Mouse (Mus musculus): ENCODE data around the gene Esr1. TPM values are rescaled to one million over a fixed set of nuclear protein-coding genes. Genes with fewer than 3 reads are reported as not detected.
"Not testable (repeated sequence)": the region's sequence is repeated elsewhere in the genome, so short reads cannot be mapped to it uniquely, and the experiment has no call there.

Esr1 gene
- polyA plus RNA-seq, 1 experiment from 2014 or later, result 0.12 TPM

DNA sequence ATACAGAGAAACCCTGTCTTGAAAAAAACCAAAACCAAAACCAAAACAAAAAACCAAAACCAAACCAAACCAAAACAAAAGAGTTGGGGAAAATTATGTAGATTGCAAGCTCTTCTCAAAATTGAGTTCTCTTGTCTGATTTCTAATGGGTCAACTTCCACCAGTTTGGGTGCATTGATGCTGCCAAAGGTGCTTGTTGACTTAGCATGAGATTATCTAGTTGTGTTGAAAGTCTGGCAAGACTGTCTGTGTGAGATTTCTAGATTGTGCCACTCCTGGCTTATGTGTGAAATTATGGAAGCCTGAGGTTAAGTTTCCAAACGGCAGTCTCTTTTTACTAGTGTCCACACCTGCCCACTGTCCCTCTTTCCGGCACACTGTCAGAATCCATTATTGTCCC is 55.6 kb downstream of the Esr1 start:
- no peak for ATAC-seq
- Histone ChIP-seq H3K9ac (replicated peaks) (no peak overlapping the region), H3K4me3 (replicated peaks) (no peak overlapping the region), H3K36me3 (no peaks in the 10 kb centered on the region), H3K27ac (no peak overlapping the region), H3K9me3 (no peaks in the 10 kb centered on the region), H3K4me1 (replicated peaks) (no peaks in the 10 kb centered on the region), H3K27me3 (no peaks in the 10 kb centered on the region), H3K4me2 (replicated peaks) (no peak overlapping the region)
- WGBS, result 91% methylated on average over 2 of the region's 2 CpGs

DNA sequence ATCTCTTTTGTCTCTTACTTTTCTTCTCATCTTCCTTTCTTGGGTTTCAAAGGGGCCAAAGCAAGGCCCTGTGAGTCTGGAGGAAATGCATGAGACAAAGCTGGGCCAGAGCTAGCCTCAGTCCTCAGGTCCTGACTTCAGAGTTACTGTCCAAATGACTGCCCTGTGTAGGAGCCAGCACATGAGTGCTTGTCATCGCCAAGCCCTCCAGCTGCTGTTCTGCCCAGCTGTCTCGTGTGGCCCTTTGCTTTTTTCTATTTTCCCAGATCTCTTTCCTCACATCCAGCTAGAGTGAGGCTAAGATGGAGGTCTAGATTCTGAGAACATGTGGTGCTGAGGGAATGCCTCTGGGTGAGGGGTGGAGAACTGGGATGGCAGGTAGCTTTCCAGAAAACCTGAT is 58.7 kb downstream of the Esr1 start:
- no peak for ATAC-seq
- H3K9me3 ChIP-seq, result no peaks in the 10 kb centered on the region

DNA sequence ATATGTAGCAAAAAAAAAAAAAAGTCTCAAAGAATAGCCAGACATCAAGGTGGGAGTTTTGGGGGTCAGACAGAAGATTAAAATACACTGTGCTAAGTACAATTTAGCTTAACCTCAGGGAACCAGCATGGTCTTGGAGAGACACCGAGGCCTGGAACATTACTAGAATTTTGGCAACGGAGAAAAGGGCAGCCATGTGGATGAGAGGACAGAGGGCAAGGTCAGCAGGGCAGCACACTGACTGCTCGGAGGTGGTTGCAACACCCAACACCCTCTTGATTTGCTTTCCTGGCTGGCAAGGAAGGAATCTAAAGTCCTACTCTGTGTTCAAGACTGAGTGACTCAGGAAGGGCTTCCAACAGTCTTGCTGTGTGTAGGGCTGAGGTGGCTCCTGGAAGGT is 60.5 kb downstream of the Esr1 start:
- Histone ChIP-seq H3K4me3 (replicated peaks) (no peak overlapping the region), H3K4me2 (replicated peaks) (no peak overlapping the region), H3K9me3 (no peaks in the 10 kb centered on the region), H3K4me1 (replicated peaks) (no peaks in the 10 kb centered on the region), H3K27ac (no peak overlapping the region), H3K36me3 (no peaks in the 10 kb centered on the region), H3K27me3 (no peaks in the 10 kb centered on the region), H3K9ac (replicated peaks) (no peak overlapping the region)
- ATAC-seq, result no peak
- WGBS, result 90% methylated on average over 3 of the region's 3 CpGs

More for the DNA sequence above, 58.7 kb downstream of the Esr1 start:
- Histone ChIP-seq H3K4me2 (replicated peaks) (no peak overlapping the region), H3K4me1 (replicated peaks) (no peaks in the 10 kb centered on the region), H3K9ac (replicated peaks) (no peak overlapping the region), H3K36me3 (no peaks in the 10 kb centered on the region), H3K27me3 (no peaks in the 10 kb centered on the region), H3K27ac (no peak overlapping the region), H3K4me3 (replicated peaks) (no peak overlapping the region)
- WGBS, result 80% methylated on average over 2 of the region's 2 CpGs

DNA sequence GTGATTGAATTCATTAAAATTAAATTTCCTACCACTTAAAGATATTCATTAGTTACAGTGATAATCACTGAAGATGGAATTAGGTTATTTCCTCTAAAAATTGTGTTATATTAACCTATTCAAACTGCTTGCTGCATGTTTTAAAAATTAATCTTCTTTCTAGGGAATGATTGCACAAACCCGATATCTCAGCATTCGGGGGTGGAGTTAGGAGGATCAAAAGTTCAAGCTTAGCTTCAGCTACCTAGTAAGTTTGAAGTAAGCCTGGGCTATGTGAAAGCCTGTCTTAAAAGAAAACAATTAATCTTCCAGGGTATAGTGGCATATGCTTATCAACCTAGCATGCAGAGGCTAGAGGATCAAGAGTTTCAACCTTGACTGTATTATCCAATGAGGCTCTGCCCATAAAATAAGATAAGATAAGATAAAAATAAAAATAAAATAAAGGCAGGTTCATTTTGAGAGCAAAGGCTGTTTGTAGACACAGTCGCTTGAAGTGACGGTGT is 62.0 kb downstream of the Esr1 start:
- Histone ChIP-seq H3K4me2 (replicated peaks) (no peak overlapping the region), H3K27me3 (no peaks in the 10 kb centered on the region), H3K36me3 (no peaks in the 10 kb centered on the region), H3K4me3 (replicated peaks) (no peak overlapping the region), H3K9me3 (no peaks in the 10 kb centered on the region), H3K9ac (replicated peaks) (no peak overlapping the region), H3K4me1 (replicated peaks) (no peaks in the 10 kb centered on the region), H3K27ac (no peak overlapping the region)
- WGBS, result 90% methylated on average over 4 of the region's 4 CpGs
- no peak for ATAC-seq

DNA sequence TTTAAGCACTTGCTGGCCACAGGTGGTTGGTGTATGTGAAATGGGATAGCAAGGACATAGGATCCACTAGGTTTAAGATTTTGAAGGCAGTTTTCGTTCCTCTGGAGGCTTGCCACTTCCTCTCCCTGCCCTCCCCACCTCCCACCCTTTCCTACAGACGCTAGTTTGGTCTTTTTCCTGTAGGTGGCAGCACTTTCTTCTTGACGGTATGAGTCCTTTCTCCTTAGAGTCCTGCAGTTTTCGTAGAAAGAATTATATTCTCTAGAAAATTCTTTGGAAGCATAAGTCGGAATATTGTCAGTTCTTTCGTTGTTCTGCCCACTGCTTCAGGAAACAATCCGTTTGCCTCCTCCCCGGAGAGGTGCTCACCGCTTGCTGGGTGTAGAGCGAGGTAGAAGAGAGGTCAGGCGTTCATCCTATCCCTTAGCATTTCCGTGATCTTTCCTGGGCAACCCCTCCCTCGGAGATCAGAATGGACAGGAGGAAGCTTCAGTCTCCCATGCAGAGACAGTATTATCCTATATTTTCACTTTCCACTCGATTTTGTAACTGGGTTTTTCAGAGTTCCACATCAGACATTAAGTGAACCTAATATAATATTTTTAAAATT is 63.7 kb downstream of the Esr1 start:
- H3K4me2 ChIP-seq (replicated peaks), result peak overlapping the region; percentile 38
- WGBS, result 26% methylated on average over 14 of the region's 14 CpGs
- not testable (repeated sequence) for H3K27me3 ChIP-seq; H3K36me3 ChIP-seq; H3K9me3 ChIP-seq; H3K27ac ChIP-seq; H3K4me1 ChIP-seq (replicated peaks); H3K9ac ChIP-seq (replicated peaks); H3K4me3 ChIP-seq (replicated peaks)
- ATAC-seq, result peak; percentile 69

DNA sequence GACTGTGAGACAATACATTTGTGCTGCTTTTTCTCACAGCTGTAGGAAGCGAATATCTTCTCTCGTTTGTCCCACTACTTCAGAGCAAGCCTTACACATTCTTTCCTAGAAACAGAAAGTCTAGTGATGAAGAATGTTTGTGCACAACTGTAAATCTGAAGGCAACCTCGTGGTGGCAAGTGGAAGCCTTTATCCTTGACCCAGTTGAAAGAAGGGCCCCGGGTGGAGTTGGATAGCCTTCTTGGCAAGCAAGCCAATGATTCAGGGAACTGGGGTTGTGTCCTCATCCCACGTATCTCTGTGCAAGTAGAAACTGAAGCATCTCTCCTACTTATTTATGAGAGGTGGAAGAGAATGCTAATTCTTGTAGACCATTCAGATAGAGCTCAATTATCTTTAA is 71.7 kb downstream of the Esr1 start:
- Histone ChIP-seq H3K36me3 (no peaks in the 10 kb centered on the region), H3K4me2 (replicated peaks) (no peak overlapping the region), H3K4me3 (replicated peaks) (no peak overlapping the region), H3K9me3 (no peaks in the 10 kb centered on the region), H3K9ac (replicated peaks) (no peak overlapping the region), H3K27me3 (no peaks in the 10 kb centered on the region), H3K27ac (no peak overlapping the region), H3K4me1 (replicated peaks) (no peaks in the 10 kb centered on the region)
- 89% methylated on average over 5 of the region's 5 CpGs for WGBS
- no peak for ATAC-seq

DNA sequence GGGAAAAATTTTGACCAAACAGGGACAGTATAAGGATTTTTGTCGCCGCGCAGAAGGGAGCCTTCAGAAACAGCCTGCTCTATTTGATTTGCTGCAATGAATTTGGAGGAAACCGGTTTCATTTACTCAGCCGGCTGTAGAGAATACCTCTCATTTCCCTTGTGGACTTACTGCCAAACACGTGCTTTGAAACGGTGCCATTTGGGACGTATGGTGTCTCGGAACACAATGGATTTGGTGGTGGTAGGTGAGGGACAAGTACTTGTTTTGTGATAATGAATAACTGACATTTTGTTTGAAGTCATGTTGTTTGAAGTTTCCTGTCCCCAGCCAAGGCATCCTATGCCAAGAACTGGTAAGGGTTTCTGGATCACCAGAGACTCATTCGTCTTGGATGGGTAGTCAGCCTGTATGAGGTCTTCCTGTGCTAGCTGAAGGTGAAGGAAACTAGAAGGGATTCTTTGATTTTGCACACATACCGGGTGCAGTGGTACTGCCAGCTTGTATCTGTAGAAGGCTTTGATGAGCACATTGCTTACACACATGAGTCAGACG is 72.4 kb downstream of the Esr1 start:
- WGBS, result 94% methylated on average over 12 of the region's 12 CpGs
- ATAC-seq, result no peak

DNA sequence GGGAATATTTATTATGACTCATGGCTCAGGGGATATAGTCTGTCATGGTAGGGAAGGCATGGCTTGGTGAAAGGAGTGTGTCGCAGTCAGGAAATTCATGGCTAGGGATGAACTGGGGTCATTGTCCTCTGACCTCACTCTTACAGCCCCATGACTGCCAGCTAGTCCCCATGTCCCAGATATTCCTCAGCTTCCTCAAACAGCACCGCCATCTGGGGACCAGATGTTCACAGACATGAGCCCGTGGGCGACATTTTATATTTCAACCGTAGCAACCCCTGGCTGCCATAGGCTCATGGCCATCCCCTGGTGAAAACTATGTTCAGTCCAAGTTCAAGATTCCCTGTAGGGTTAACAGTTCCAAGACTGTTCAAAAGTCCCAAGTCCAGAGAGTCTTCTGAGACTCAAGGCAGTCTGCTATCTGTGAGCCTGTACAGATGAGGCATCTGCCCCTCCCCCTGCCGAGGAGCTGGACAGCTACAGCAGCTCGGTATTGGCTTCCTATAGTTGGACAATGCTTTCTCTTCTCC is 83.0 kb downstream of the Esr1 start:
- Histone ChIP-seq H3K4me1 (replicated peaks) (no peaks in the 10 kb centered on the region), H3K9ac (replicated peaks) (no peak overlapping the region), H3K9me3 (no peaks in the 10 kb centered on the region), H3K27ac (no peak overlapping the region), H3K36me3 (no peaks in the 10 kb centered on the region), H3K4me2 (replicated peaks) (no peak overlapping the region), H3K4me3 (replicated peaks) (no peak overlapping the region), H3K27me3 (no peaks in the 10 kb centered on the region)
- WGBS, result 89% methylated on average over 7 of the region's 7 CpGs
- ATAC-seq, result no peak

More for the DNA sequence above, 72.4 kb downstream of the Esr1 start:
- Histone ChIP-seq H3K27me3 (no peaks in the 10 kb centered on the region), H3K4me1 (replicated peaks) (no peaks in the 10 kb centered on the region), H3K4me3 (replicated peaks) (no peak overlapping the region), H3K4me2 (replicated peaks) (no peak overlapping the region), H3K9ac (replicated peaks) (no peak overlapping the region), H3K27ac (no peak overlapping the region), H3K36me3 (no peaks in the 10 kb centered on the region), H3K9me3 (no peaks in the 10 kb centered on the region)

DNA sequence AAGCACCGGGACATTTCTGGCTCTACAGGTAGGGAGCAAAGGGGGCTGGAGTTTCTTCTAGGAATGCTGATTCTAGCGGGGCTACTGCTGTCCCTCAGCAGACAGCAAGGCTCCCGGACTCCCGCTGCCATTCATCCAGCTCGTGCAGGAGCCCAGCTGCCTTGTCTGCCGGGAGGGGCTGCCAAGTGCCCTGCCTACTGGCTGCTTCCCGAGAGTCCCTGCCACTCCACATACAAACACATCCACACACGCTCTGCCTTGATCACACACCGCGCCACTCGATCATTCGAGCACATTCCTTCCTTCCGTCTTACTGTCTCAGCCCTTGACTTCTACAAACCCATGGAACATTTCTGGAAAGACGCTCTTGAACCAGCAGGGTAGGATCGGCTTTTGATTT is 98.5 kb downstream of the Esr1 start:
- H3K9ac ChIP-seq (replicated peaks), result peak overlapping the region; percentile 45
- H3K27ac ChIP-seq, result no peak overlapping the region
- H3K4me1 ChIP-seq (replicated peaks), result peaks cover 19% of the 10 kb centered on the region
- H3K4me2 ChIP-seq (replicated peaks), result peak overlapping the region; percentile 58
- H3K4me3 ChIP-seq (replicated peaks), result peak overlapping the region; percentile 35
- H3K36me3 ChIP-seq, result no peaks in the 10 kb centered on the region
- H3K9me3 ChIP-seq, result no peaks in the 10 kb centered on the region
- H3K27me3 ChIP-seq, result peaks cover 49% of the 10 kb centered on the region
- WGBS, result 2% methylated on average over 15 of the region's 15 CpGs
- peak; percentile 67 for ATAC-seq

DNA sequence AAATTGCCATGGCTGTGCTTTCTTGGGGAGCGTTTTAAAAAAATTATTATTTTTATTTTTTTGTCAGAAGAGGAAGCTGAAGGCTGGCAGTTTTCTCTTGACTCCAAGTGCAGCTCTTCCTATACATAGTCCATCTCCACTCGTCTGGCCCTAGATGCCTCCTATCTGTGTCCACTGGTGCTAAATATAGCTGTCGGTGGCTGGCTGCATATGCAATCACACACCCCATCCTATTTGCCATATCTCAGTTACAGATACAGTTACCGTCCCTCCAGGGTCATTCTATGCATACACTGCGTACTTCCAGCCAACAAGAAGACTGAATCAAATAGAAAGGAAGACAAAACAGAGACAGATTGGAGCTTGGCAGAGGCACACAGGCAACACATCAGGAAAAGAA is 100.0 kb downstream of the Esr1 start:
- Histone ChIP-seq H3K27ac (no peak overlapping the region), H3K4me3 (replicated peaks) (peak overlapping the region; percentile 61; the same call in 1 of the 2 replicates), H3K27me3 (peaks cover 49% of the 10 kb centered on the region), H3K4me1 (replicated peaks) (peaks cover 19% of the 10 kb centered on the region), H3K9me3 (no peaks in the 10 kb centered on the region), H3K9ac (replicated peaks) (no peak overlapping the region), H3K4me2 (replicated peaks) (peak overlapping the region; percentile 98; the same call in 1 of the 2 replicates), H3K36me3 (no peaks in the 10 kb centered on the region)
- ATAC-seq, result no peak
- 55% methylated on average over 5 of the region's 5 CpGs for WGBS

DNA sequence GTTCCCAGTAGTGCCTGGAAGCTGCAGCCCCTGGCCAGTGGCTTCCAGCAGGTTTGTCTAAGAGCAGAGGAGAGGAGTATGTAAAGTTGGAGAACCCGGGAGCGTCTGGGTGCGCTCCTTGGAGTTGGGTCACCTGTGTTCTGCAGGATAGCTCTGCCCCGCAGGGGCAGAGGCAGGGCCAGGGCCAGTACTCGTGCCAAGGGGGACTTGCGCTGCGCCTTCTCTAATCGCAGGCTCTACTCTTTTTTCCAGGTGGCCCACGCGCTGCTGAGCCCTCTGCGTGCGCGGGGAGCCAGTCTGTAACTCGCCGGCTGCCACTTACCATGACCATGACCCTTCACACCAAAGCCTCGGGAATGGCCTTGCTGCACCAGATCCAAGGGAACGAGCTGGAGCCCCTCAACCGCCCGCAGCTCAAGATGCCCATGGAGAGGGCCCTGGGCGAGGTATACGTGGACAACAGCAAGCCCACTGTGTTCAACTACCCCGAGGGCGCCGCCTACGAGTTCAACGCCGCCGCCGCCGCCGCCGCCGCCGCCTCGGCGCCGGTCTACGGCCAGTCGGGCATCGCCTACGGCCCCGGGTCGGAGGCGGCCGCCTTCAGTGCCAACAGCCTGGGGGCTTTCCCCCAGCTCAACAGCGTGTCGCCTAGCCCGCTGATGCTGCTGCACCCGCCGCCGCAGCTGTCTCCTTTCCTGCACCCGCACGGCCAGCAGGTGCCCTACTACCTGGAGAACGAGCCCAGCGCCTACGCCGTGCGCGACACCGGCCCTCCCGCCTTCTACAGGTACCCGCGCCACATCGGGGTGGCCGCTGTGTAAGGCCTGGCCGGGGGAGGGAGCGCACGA is 100.9 kb downstream of the Esr1 start:
- WGBS, result under 1% methylated on average over 63 of the region's 68 CpGs
- no peaks in the 10 kb centered on the region for H3K9me3 ChIP-seq
- no peaks in the 10 kb centered on the region for H3K36me3 ChIP-seq
- peaks cover 19% of the 10 kb centered on the region for H3K4me1 ChIP-seq (replicated peaks)
- no peak overlapping the region for H3K27ac ChIP-seq
- peak overlapping the region; percentile 73 for H3K9ac ChIP-seq (replicated peaks)
- peak; percentile 88 for ATAC-seq
- H3K4me3 ChIP-seq (replicated peaks), result peak overlapping the region; percentile 61
- H3K27me3 ChIP-seq, result peaks cover 49% of the 10 kb centered on the region
- peak overlapping the region; percentile 98 for H3K4me2 ChIP-seq (replicated peaks)

DNA sequence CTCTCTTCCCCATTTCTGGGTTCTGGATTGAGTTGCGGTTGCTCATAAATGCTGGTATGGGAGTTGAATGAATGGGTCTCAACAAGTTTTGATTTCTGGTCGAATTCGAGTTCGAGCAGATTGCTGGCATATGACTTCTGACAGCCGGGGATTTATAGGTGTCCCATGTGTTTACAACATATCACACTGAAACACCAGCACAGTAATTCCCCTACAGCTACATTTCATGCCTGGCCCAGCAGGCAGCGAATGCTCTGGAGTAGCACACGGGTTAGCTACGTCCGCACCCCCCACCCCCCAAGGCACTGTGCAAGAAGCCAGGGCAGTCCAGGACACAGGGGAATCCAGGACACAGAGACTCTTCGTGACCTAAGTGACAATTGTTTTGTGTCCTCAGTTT is 102.0 kb downstream of the Esr1 start:
- Histone ChIP-seq H3K4me2 (replicated peaks) (no peak overlapping the region), H3K9me3 (no peaks in the 10 kb centered on the region), H3K9ac (replicated peaks) (no peak overlapping the region), H3K27me3 (peaks cover 49% of the 10 kb centered on the region), H3K27ac (no peak overlapping the region), H3K4me3 (replicated peaks) (no peak overlapping the region), H3K36me3 (no peaks in the 10 kb centered on the region), H3K4me1 (replicated peaks) (peaks cover 19% of the 10 kb centered on the region)
- ATAC-seq, result no peak
- 70% methylated on average over 10 of the region's 10 CpGs for WGBS

Measured in midbrain, embryonic 13.5 days (tissue).